9 mouse cellular contexts compared by ENCODE assay signal in genomic region chr17:28987713-28988112, GRCm38 (mm10). TPM values are rescaled to one million over a fixed set of nuclear protein-coding genes. Genes with fewer than 3 reads are reported as not detected.
A peak's percentile ranks its signal among the peaks of the same experiment; 100 is the strongest.
DNase-seq lines count a peak whose midpoint lies in the region; ATAC-seq and TF ChIP-seq lines count a peak whose summit lies in the region.
"Had no signal": no experiment of that assay in that cellular context is flagged by ENCODE, and none has a peak within 500 bp of the region (broad histone marks: within the 10 kb centered on the region; RNA-seq: fewer than 3 reads in every experiment).

No protein-coding gene starts in this region.

- DNase-seq in heart, postnatal 36 days: peak; percentile 19 to 39
- DNase-seq in heart, postnatal 25 days (ENCODE audit: low spot score): no peak
- peak; percentile 34 for DNase-seq in 3134 (ENCODE audit: extremely low read depth, insufficient read length, low spot score)
- peak; percentile 35 to 55 for DNase-seq in cerebellum, postnatal 14 days
- DNase-seq in liver, postnatal 0 days: peak; percentile 43
- DNase-seq in splenic B cell, adult 2 months (ENCODE audit: low read depth, low spot score): peak; percentile 79

- no peak; the same call in 1 of the 2 replicates for ATAC-seq in liver, postnatal 0 days
- ATAC-seq in forebrain, embryonic 15.5 days (replicated peaks): no peak

- peak; percentile 90 for TF ChIP-seq CTCF in E14TG2a.4 (conservative IDR thresholded peaks at IDR 0.05; ENCODE audit: low read length)
- peak; percentile 88 for TF ChIP-seq CTCF in liver, postnatal 0 days (IDR thresholded peaks at IDR 0.05; ENCODE audit: low read depth)

- intact Hi-C loops in heart, postnatal 36 days (cut with DNase I): loop anchor here (5.0 kb wide), 1 partner anchor 185 kb away; no protein-coding TSS in a partner anchor
- intact Hi-C loops in heart, postnatal 25 days (cut with DNase I): loop anchor here (5.0 kb wide), 2 partner anchors 35 to 185 kb away; no protein-coding TSS in a partner anchor

- WGBS in liver, postnatal 0 days (ENCODE audit: insufficient replicate concordance): 49% methylated on average over 4 of the region's 4 CpGs
- 65% methylated on average over 4 of the region's 4 CpGs for WGBS in forebrain, embryonic 15.5 days

- no peaks in the 10 kb centered on the region for H3K27me3 ChIP-seq in E14TG2a.4 (ENCODE audit: insufficient read depth, low read length)
- H3K27me3 ChIP-seq in liver, postnatal 0 days (ENCODE audit: insufficient read depth, low read length): no peaks in the 10 kb centered on the region
- H3K27me3 ChIP-seq in splenic B cell, adult 2 months (ENCODE audit: control insufficient read depth, insufficient read depth, low read length, poor library complexity, severe bottlenecking): no peaks in the 10 kb centered on the region
- no peaks in the 10 kb centered on the region for H3K27me3 ChIP-seq in forebrain, embryonic 15.5 days
- H3K27me3 ChIP-seq: embryonic facial prominence, embryonic 15.5 days had no signal

- peaks cover 96% of the 10 kb centered on the region for H3K36me3 ChIP-seq in E14TG2a.4 (ENCODE audit: insufficient read depth, low read length)
- peaks cover 76% of the 10 kb centered on the region for H3K36me3 ChIP-seq in liver, postnatal 0 days (replicated peaks; ENCODE audit: insufficient read depth, low read length)
- H3K36me3 ChIP-seq in splenic B cell, adult 2 months (ENCODE audit: control insufficient read depth, insufficient read depth, low read length, poor library complexity, severe bottlenecking): peaks cover 14% of the 10 kb centered on the region
- H3K36me3 ChIP-seq in forebrain, embryonic 15.5 days: peaks cover 76% of the 10 kb centered on the region

- peak overlapping the region; percentile 29; the same call in 1 of the 2 replicates for H3K4me3 ChIP-seq in E14TG2a.4 (replicated peaks; ENCODE audit: low read length)
- no peak overlapping the region for H3K4me3 ChIP-seq in liver, postnatal 0 days (ENCODE audit: low read depth, low read length)
- no peak overlapping the region for H3K4me3 ChIP-seq in forebrain, embryonic 15.5 days
- H3K4me3 ChIP-seq: embryonic facial prominence, embryonic 15.5 days had no signal

- H3K4me2 ChIP-seq in liver, postnatal 0 days (ENCODE audit: low read depth, low read length): no peak overlapping the region
- no peak overlapping the region for H3K4me2 ChIP-seq in forebrain, embryonic 15.5 days (replicated peaks)
- H3K4me2 ChIP-seq: embryonic facial prominence, embryonic 15.5 days had no signal

- TF ChIP-seq EP300 in liver, postnatal 0 days (IDR thresholded peaks at IDR 0.05; ENCODE audit: low read depth): no peak

- no peak overlapping the region for H3K27ac ChIP-seq in liver, postnatal 0 days (ENCODE audit: low read depth)
- no peak overlapping the region for H3K27ac ChIP-seq in forebrain, embryonic 15.5 days (replicated peaks)
- H3K27ac ChIP-seq: embryonic facial prominence, embryonic 15.5 days had no signal

- H3K9ac ChIP-seq in liver, postnatal 0 days (replicated peaks): no peak overlapping the region
- H3K9ac ChIP-seq in forebrain, embryonic 15.5 days (replicated peaks): no peak overlapping the region
- H3K9ac ChIP-seq: embryonic facial prominence, embryonic 15.5 days had no signal

- H3K4me1 ChIP-seq in E14TG2a.4 (replicated peaks; ENCODE audit: low read depth, low read length): peaks cover 78% of the 10 kb centered on the region
- no peaks in the 10 kb centered on the region for H3K4me1 ChIP-seq in liver, postnatal 0 days (ENCODE audit: insufficient read depth)
- peaks cover 21% of the 10 kb centered on the region for H3K4me1 ChIP-seq in forebrain, embryonic 15.5 days
- H3K4me1 ChIP-seq: embryonic facial prominence, embryonic 15.5 days had no signal

- no peaks in the 10 kb centered on the region for H3K9me3 ChIP-seq in E14TG2a.4 (ENCODE audit: low read length)
- H3K9me3 ChIP-seq in liver, postnatal 0 days (ENCODE audit: low read length): no peaks in the 10 kb centered on the region
- H3K9me3 ChIP-seq in forebrain, embryonic 15.5 days: no peaks in the 10 kb centered on the region
- H3K9me3 ChIP-seq: embryonic facial prominence, embryonic 15.5 days had no signal

RNA-seq across cellular contexts. Expression of gene Stk38, which starts 20.1 kb away (rescaled TPM):
- total RNA-seq in heart, postnatal 36 days (2021): 10 to 100 TPM; 30.2 to 36.2 TPM
- total RNA-seq in heart, postnatal 25 days (2021): 10 to 100 TPM; 32.8 to 38.2 TPM
- polyA plus RNA-seq in liver, postnatal 0 days (2015; fragmentation: Nextera tagmentation; extraction: Ambion mirVana): 32.6 and 34.5 TPM in 2 replicates
- polyA plus RNA-seq in forebrain, embryonic 15.5 days (2015; fragmentation: Nextera tagmentation; extraction: Ambion mirVana): 119 and 128 TPM in 2 replicates

RNA-seq across cellular contexts. Expression of gene Kctd20, which starts 36.0 kb away (rescaled TPM):
- total RNA-seq in heart, postnatal 36 days (2021): 10 to 100 TPM; 53.3 to 55.5 TPM
- 10 to 100 TPM; 54.9 to 64.2 TPM for total RNA-seq in heart, postnatal 25 days (2021)
- polyA plus RNA-seq in liver, postnatal 0 days (2015; fragmentation: Nextera tagmentation; extraction: Ambion mirVana): 38.6 and 39.5 TPM in 2 replicates
- polyA plus RNA-seq in forebrain, embryonic 15.5 days (2015; fragmentation: Nextera tagmentation; extraction: Ambion mirVana): 118 TPM in 2 replicates

RNA-seq across cellular contexts. Expression of gene Pxt1, which starts 44.1 kb away (rescaled TPM):
- under 1 TPM in 1 of 2 experiments, not detected in 1; 0.39 TPM for total RNA-seq in heart, postnatal 36 days (2021)
- under 1 TPM in 1 of 2 experiments, not detected in 1; 0.42 TPM for total RNA-seq in heart, postnatal 25 days (2021)
- polyA plus RNA-seq in liver, postnatal 0 days (2015; fragmentation: Nextera tagmentation; extraction: Ambion mirVana): 0.14 and 0.29 TPM in 2 replicates
- not detected in 2 replicates for polyA plus RNA-seq in forebrain, embryonic 15.5 days (2015; fragmentation: Nextera tagmentation; extraction: Ambion mirVana)

RNA-seq across cellular contexts. Expression of gene Srsf3, which starts 44.7 kb away (rescaled TPM):
- total RNA-seq in heart, postnatal 36 days (2021): 10 to 100 TPM; 54.9 to 60.9 TPM
- total RNA-seq in heart, postnatal 25 days (2021): 10 to 100 TPM; 68.9 to 75.4 TPM
- polyA plus RNA-seq in liver, postnatal 0 days (2015; fragmentation: Nextera tagmentation; extraction: Ambion mirVana): 163 and 166 TPM in 2 replicates
- polyA plus RNA-seq in forebrain, embryonic 15.5 days (2015; fragmentation: Nextera tagmentation; extraction: Ambion mirVana): 594 and 620 TPM in 2 replicates
